Mouse (Mus musculus): ENCODE measurements at regions not wholly inside any gene's neighbourhood (a gene's known extent, or its start where the extent isn't known, plus 50 kb on each side); places are given as distances from the start of the nearest gene placed in this dataset.

GRCm38 (mm10) chr12:25654456-25654855 is 557.5 kb upstream of the Id2 start:
- no peak for TF ChIP-seq CTCF (IDR thresholded peaks at IDR 0.05; ENCODE audit: low read depth)
- no peaks in the 10 kb centered on the region for H3K4me1 ChIP-seq (ENCODE audit: insufficient read depth, low read length)
- H3K9me3 ChIP-seq (ENCODE audit: low read length) = no peaks in the 10 kb centered on the region
- H3K9ac ChIP-seq (replicated peaks; ENCODE audit: low read length) = no peak overlapping the region
- H3K4me3 ChIP-seq (ENCODE audit: low read length) = no peak overlapping the region
- no peaks in the 10 kb centered on the region for H3K36me3 ChIP-seq (ENCODE audit: insufficient read depth, low read length)
- H3K27ac ChIP-seq = no peak overlapping the region
- H3K27me3 ChIP-seq (ENCODE audit: insufficient read depth, low read length) = no peaks in the 10 kb centered on the region
- ATAC-seq (no peak), DNase-seq (ENCODE audit: low spot score) (no peak)
- H3K4me2 ChIP-seq (ENCODE audit: low read depth, low read length) = no peak overlapping the region
- 95% methylated on average over 5 of the region's 5 CpGs for WGBS

DNA sequence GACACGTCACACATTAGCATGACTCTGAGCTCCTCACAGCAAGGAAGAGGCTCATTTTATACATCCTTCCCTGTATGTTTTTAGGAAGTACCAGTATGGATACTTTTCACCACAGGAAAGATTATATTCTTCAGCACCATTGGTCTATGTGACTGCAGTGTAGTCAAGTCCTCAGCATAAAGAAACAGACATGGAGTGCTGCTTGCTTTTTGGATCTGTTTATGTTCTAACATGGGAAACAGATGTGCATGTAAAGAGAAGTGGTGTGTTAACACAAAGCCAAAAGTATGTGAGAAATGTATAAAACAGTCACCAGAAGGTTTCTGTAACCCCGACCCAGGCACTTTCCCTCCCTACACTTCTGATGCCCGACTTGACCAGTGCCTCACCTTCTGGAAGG is 553.3 kb upstream of the Id2 start:
- WGBS = 79% methylated on average over 3 of the region's 3 CpGs
- H3K4me1 ChIP-seq (ENCODE audit: insufficient read depth, low read length) = no peaks in the 10 kb centered on the region

DNA sequence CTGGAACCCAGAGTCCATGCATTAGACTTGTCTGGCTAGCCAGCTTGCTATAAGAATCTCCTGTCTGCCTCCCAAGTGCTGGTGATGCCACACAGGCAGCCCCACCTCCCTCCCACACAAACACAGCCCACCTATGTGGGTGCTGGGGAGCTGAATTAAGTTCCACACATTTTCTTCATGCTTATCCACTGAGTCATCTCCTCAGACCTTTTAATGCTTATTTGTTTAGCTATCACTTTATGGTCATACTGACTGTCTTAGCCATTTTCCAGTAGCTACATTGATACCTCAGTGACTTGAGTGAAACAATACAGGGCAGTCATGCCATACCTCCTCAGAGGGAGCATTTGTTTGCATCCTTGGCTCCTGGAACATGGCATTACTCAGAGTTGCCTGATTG is 531.1 kb upstream of the Id2 start:
- H3K4me1 ChIP-seq (ENCODE audit: insufficient read depth, low read length) = no peaks in the 10 kb centered on the region; the same call in 1 of the 2 replicates
- ATAC-seq (no peak), DNase-seq (ENCODE audit: low spot score) (no peak)
- TF ChIP-seq CTCF (IDR thresholded peaks at IDR 0.05; ENCODE audit: low read depth) = no peak
- H3K36me3 ChIP-seq (ENCODE audit: insufficient read depth, low read length) = no peaks in the 10 kb centered on the region
- no peaks in the 10 kb centered on the region for H3K27me3 ChIP-seq (ENCODE audit: insufficient read depth, low read length)
- H3K9me3 ChIP-seq (ENCODE audit: low read length) = no peaks in the 10 kb centered on the region
- no peak overlapping the region for H3K4me2 ChIP-seq (ENCODE audit: low read depth, low read length)
- H3K9ac ChIP-seq (replicated peaks; ENCODE audit: low read length) = no peak overlapping the region
- H3K27ac ChIP-seq = no peak overlapping the region
- H3K4me3 ChIP-seq (ENCODE audit: low read length) = no peak overlapping the region

More for the DNA sequence above, 553.3 kb upstream of the Id2 start:
- no peak overlapping the region for H3K4me3 ChIP-seq (ENCODE audit: low read length)
- no peaks in the 10 kb centered on the region for H3K27me3 ChIP-seq (ENCODE audit: insufficient read depth, low read length)
- H3K27ac ChIP-seq = no peak overlapping the region
- DNase-seq (ENCODE audit: low spot score) (no peak), ATAC-seq (no peak)
- no peaks in the 10 kb centered on the region for H3K36me3 ChIP-seq (ENCODE audit: insufficient read depth, low read length)
- H3K9ac ChIP-seq (replicated peaks; ENCODE audit: low read length) = no peak overlapping the region
- H3K4me2 ChIP-seq (ENCODE audit: low read depth, low read length) = no peak overlapping the region
- no peak for TF ChIP-seq CTCF (IDR thresholded peaks at IDR 0.05; ENCODE audit: low read depth)
- H3K9me3 ChIP-seq (ENCODE audit: low read length) = no peaks in the 10 kb centered on the region

GRCm38 (mm10) chr12:25625858-25626257 is 528.9 kb upstream of the Id2 start:
- H3K27me3 ChIP-seq (ENCODE audit: insufficient read depth, low read length) = no peaks in the 10 kb centered on the region
- no peaks in the 10 kb centered on the region for H3K36me3 ChIP-seq (ENCODE audit: insufficient read depth, low read length)
- H3K9ac ChIP-seq (replicated peaks; ENCODE audit: low read length) = no peak overlapping the region
- no peak for TF ChIP-seq CTCF (IDR thresholded peaks at IDR 0.05; ENCODE audit: low read depth)
- no peak for DNase-seq (ENCODE audit: low spot score)
- no peak overlapping the region for H3K4me2 ChIP-seq (ENCODE audit: low read depth, low read length)
- no peaks in the 10 kb centered on the region for H3K9me3 ChIP-seq (ENCODE audit: low read length)
- H3K4me1 ChIP-seq (ENCODE audit: insufficient read depth, low read length) = peaks cover 4% of the 10 kb centered on the region; the same call in 1 of the 2 replicates
- no peak overlapping the region for H3K4me3 ChIP-seq (ENCODE audit: low read length)
- 76% methylated on average over 1 of the region's 1 CpGs for WGBS
- H3K27ac ChIP-seq = no peak overlapping the region
- ATAC-seq = no peak

DNA sequence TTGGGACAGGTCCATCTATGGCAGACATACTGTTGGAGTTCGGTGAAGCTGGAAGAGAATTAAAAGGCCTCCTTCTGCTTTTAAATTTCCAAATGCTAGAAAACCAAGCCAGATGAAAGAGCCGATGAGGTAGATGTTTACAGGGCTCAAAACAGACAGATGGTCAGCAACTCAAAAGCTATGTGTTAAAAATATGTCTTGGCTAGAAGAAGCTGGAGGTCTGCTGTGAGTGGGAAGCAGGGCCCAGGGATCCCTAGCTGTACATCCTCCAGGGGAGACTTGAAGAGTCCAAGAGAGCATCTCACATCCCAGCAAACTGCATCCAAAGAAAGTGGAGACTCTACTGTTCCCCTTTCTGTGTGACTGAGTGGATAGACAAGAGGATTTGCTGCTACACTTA is 526.5 kb upstream of the Id2 start:
- H3K4me3 ChIP-seq (ENCODE audit: low read length) = no peak overlapping the region
- TF ChIP-seq CTCF (IDR thresholded peaks at IDR 0.05; ENCODE audit: low read depth) = no peak
- H3K27me3 ChIP-seq (ENCODE audit: insufficient read depth, low read length) = no peaks in the 10 kb centered on the region
- ATAC-seq (no peak), DNase-seq (ENCODE audit: low spot score) (no peak)
- no peak overlapping the region for H3K4me2 ChIP-seq (ENCODE audit: low read depth, low read length)
- H3K36me3 ChIP-seq (ENCODE audit: insufficient read depth, low read length) = no peaks in the 10 kb centered on the region
- H3K27ac ChIP-seq = no peak overlapping the region
- WGBS = 74% methylated on average over 2 of the region's 2 CpGs
- no peaks in the 10 kb centered on the region for H3K9me3 ChIP-seq (ENCODE audit: low read length)
- H3K4me1 ChIP-seq (ENCODE audit: insufficient read depth, low read length) = peaks cover 4% of the 10 kb centered on the region; the same call in 1 of the 2 replicates
- no peak overlapping the region for H3K9ac ChIP-seq (replicated peaks; ENCODE audit: low read length)

GRCm38 (mm10) chr12:25621142-25621541 is 524.2 kb upstream of the Id2 start:
- no peak overlapping the region for H3K4me2 ChIP-seq (ENCODE audit: low read depth, low read length)
- no peak for TF ChIP-seq CTCF (IDR thresholded peaks at IDR 0.05; ENCODE audit: low read depth)
- DNase-seq (ENCODE audit: low spot score) (peak; percentile 67), ATAC-seq (no peak)
- H3K4me3 ChIP-seq (ENCODE audit: low read length) = no peak overlapping the region
- H3K27me3 ChIP-seq (ENCODE audit: insufficient read depth, low read length) = no peaks in the 10 kb centered on the region
- no peak overlapping the region for H3K9ac ChIP-seq (replicated peaks; ENCODE audit: low read length)
- H3K27ac ChIP-seq = no peak overlapping the region
- peaks cover 4% of the 10 kb centered on the region; the same call in 1 of the 2 replicates for H3K4me1 ChIP-seq (ENCODE audit: insufficient read depth, low read length)
- WGBS = 46% methylated on average over 2 of the region's 2 CpGs
- no peaks in the 10 kb centered on the region for H3K36me3 ChIP-seq (ENCODE audit: insufficient read depth, low read length)
- H3K9me3 ChIP-seq (ENCODE audit: low read length) = no peaks in the 10 kb centered on the region

- H3K4me1 ChIP-seq (ENCODE audit: insufficient read depth, low read length) = 0 out of 2 replicates have a peak, but pooled peaks cover 4% of the 10 kb centered on the region
- ATAC-seq = no peak
- 58% methylated on average over 5 of the region's 5 CpGs for WGBS
Observed at GRCm38 (mm10) chr12:25617521-25617920, 520.6 kb upstream of the Id2 start.

More at GRCm38 (mm10) chr12:25617521-25617920, 520.6 kb upstream of the Id2 start:
- Histone ChIP-seq H3K27ac (no peak overlapping the region), H3K9ac (replicated peaks; ENCODE audit: low read length) (no peak overlapping the region), H3K4me3 (ENCODE audit: low read length) (no peak overlapping the region), H3K27me3 (ENCODE audit: insufficient read depth, low read length) (no peaks in the 10 kb centered on the region), H3K9me3 (ENCODE audit: low read length) (no peaks in the 10 kb centered on the region), H3K4me2 (ENCODE audit: low read depth, low read length) (no peak overlapping the region), H3K36me3 (ENCODE audit: insufficient read depth, low read length) (no peaks in the 10 kb centered on the region)
- TF ChIP-seq CTCF (IDR thresholded peaks at IDR 0.05; ENCODE audit: low read depth) = no peak
- DNase-seq (ENCODE audit: low spot score) = no peak
